Mouse (Mus musculus): Measurements from ENCODE around the gene Slc39a2.

Gene Slc39a2

GRCm38 (mm10) chr14:51932092-51933020 lies 39.7 kb downstream of the Slc39a2 start:
- DNase-seq, result no peak

- DNase-seq, result no peak
Measured at GRCm38 (mm10) chr14:51939005-51939404, 46.3 kb downstream of the Slc39a2 start.

GRCm38 (mm10) chr14:51940944-51941560 lies 48.4 kb downstream of the Slc39a2 start:
- DNase-seq, result peak; percentile 35

DNA sequence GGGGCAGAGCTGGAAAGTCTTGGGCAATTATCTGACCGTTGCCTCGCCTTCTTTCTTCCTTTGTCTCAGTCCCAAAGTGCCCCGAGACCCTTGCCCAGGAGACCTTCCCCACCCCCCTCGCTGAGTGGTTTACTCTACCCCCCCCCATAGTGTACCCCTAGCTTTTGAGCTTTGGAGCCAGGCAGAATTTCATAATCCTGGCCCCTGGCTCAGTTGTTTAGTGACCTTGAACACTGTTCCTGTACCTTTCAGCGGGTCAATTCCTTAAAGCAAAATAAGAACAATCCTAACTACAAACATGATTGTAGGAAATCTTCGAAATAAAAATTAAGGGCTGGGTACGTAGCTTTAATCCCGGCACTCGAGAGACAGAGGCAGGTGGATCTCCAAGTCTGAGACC lies 48.9 kb downstream of the Slc39a2 start:
- DNase-seq, result no peak

DNA sequence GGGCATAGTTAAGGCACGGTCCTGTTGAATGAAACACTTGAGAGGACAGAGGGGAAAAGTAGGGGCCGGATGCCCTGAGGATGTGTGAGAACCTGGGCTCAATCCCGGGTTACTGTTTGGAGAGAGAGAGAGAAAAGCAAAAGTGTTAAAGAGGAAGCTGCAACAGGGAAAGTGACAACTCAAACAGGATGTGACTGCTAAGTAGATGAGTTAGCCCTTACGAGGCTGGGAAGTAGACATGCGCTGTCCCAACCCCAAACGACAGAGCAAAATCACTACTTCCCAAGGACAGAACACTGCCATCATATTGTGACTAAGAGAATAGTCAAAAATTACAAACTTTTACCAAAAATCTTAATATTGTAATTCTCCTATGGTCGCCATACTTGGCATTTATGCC lies 49.5 kb downstream of the Slc39a2 start:
- no peak for DNase-seq

DNA sequence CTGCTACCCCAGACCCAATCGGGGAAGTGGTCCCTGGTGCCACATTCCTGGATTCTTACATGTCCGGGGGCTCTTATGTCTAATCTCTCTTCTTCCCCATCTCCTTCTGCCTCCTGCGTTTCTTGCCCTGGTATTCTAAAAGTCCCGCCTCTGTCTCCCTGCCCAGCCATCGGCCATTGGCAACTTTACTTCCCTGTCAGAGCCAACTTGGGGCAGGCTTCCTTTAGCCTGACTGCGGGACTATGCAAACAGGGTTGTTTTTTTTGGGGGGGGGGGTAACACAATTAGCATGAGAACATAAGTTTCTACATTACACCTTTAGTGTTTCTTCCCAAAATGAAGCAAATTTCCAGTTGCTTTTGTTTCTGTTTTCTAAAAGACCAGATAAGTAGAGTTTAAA lies 50.6 kb downstream of the Slc39a2 start:
- no peak for DNase-seq
